Mouse (Mus musculus) NIH3T3 (cell line): ENCODE results near the gene Gm3149.
"Not testable (repeated sequence)": the region's sequence is repeated elsewhere in the genome, so short reads cannot be mapped to it uniquely, and the experiment has no call there.

Source experiments
- DNase-seq: peaks from one replicate; pipeline ENCODE4 v3.0.0-alpha.2; 2012; ENCODE audit warnings: low read depth

The Gm3149 gene

GRCm38 (mm10) chr14:4316983-4317382 is at the start of gene Gm3149:
Gm3149 (plus strand) TSS chr14:4317283.
- not testable (repeated sequence) for DNase-seq

- DNase-seq: not testable (repeated sequence)
Measured at GRCm38 (mm10) chr14:4269238-4269950, 47.7 kb upstream of the Gm3149 start.

GRCm38 (mm10) chr14:4279828-4280227 is 37.3 kb upstream of the Gm3149 start:
- not testable (repeated sequence) for DNase-seq

- not testable (repeated sequence) for DNase-seq
Measured at GRCm38 (mm10) chr14:4334476-4335080, 17.5 kb downstream of the Gm3149 start, which contains the start of gene 2610042L04Rik. 2610042L04Rik (plus strand) TSS chr14:4334763.

GRCm38 (mm10) chr14:4335506-4335905 is 18.4 kb downstream of the Gm3149 start:
- not testable (repeated sequence) for DNase-seq

- DNase-seq: not testable (repeated sequence)
Measured at GRCm38 (mm10) chr14:4368991-4369390, 51.9 kb downstream of the Gm3149 start.

- DNase-seq: not testable (repeated sequence)
Measured at GRCm38 (mm10) chr14:4369691-4370090, 52.6 kb downstream of the Gm3149 start.
